Mouse (Mus musculus) kidney, postnatal 0 days (tissue): ENCODE measurements around the gene Ddx58. TPM values are rescaled to one million over a fixed set of nuclear protein-coding genes. Genes with fewer than 3 reads are reported as not detected.

ENCODE experiments used
- ATAC-seq: fragments of 200-750 bp; cut with Nextera tagmentation; replicated peaks from 2 replicates; pipeline ENCODE4 v1.8.0; 2017; ENCODE audit warnings: low read depth, moderate number of reproducible peaks, moderate TSS enrichment, moderate library complexity; ENCODE audit not compliant: low FRiP score
- DNase-seq: peaks from one replicate; pipeline ENCODE4 v3.0.0-alpha.2; 2016; ENCODE audit warnings: low spot score
- H3K27ac ChIP-seq: fragments of 300-500 bp; sonication (generic); 2 replicates; pipeline ENCODE4 v1.5.1; 2014; ENCODE audit warnings: mild to moderate bottlenecking
- H3K27me3 ChIP-seq: fragments of 300-500 bp; sonication (generic); 2 replicates; pipeline ENCODE4 v1.6.1; 2014; ENCODE audit warnings: low read length, mixed read lengths; ENCODE audit not compliant: insufficient read depth
- H3K36me3 ChIP-seq: fragments of 300-500 bp; sonication (generic); 2 replicates; pipeline ENCODE4 v1.6.1; 2014; ENCODE audit warnings: low read length, mixed read lengths; ENCODE audit not compliant: insufficient read depth
- H3K4me1 ChIP-seq: fragments of 300-500 bp; sonication (generic); replicated peaks from 2 replicates; pipeline ENCODE4 v1.6.1; 2014; ENCODE audit warnings: antibody characterized with exemption, low read length, mixed read lengths; ENCODE audit not compliant: insufficient read depth
- H3K4me2 ChIP-seq: fragments of 300-500 bp; sonication (generic); 2 replicates; pipeline ENCODE4 v1.6.1; 2014; ENCODE audit warnings: mild to moderate bottlenecking, low read length, moderate library complexity, mixed read lengths
- H3K4me3 ChIP-seq: fragments of 300-500 bp; sonication (generic); replicated peaks from 2 replicates; pipeline ENCODE4 v1.5.1; 2014; ENCODE audit warnings: low read depth, low read length
- H3K9ac ChIP-seq: fragments of 300-500 bp; sonication (generic); 2 replicates; pipeline ENCODE4 v1.6.1; 2014; ENCODE audit warnings: low read depth, low read length
- H3K9me3 ChIP-seq: fragments of 300-500 bp; sonication (generic); replicated peaks from 2 replicates; pipeline ENCODE4 v1.6.1; 2016; ENCODE audit warnings: low read length, inconsistent platforms, mixed read lengths
- CTCF ChIP-seq: IDR thresholded peaks from 2 replicates; pipeline ENCODE4 v1.5.1; 2016; ENCODE audit warnings: antibody characterized with exemption, low read depth, mild to moderate bottlenecking, moderate library complexity
- WGBS: fragments of 180-500 bp; shearing (Covaris S2); extraction: QIAGEN DNeasy Blood & Tissue Kit; methylation state at CpG from one replicate; pipeline ENCODE4 v1.1.7; 2014; 5-methylcytosine and 5-hydroxymethylcytosine counted together
- polyA plus RNA-seq: library from polyadenylated mRNA; unstranded; fragments of >200 nt; fragmentation: Nextera tagmentation; extraction: Ambion mirVana; gene quantifications from 2 replicates; pipeline ENCODE4 v1.2.1, GENCODE M21; 2015

The Ddx58 gene
- polyA plus RNA-seq, 1 experiment from 2014 or later: 14.0 TPM

DNA sequence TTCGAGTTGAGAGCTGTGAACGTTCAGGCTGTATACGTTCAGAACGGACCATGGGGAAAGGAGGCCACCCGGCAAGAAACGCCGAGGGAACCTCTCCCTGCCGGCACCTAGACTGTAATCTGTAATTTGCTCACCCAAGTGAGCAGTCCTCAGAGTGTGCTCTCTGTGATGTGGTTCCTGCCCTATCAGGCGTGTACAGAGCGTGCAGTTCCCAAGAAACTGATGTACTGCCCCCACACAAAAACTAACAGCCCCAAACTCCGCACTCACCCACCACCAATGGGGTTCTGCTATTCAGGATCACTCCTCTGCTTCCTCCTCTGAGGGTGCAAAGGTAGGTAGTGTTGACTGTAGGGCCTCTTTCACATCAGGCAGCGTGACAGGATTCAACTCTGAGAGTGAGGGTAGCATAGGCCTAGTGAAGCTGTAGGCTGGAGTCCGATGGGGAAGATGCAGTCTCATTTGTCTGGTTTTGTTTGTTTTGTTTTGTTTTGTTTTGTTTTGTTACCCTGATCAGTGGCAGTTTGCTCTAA is 84.1 kb downstream of the Ddx58 start:
- Histone ChIP-seq H3K9ac (no peak overlapping the region), H3K36me3 (no peaks in the 10 kb centered on the region), H3K4me3 (no peak overlapping the region), H3K4me2 (no peak overlapping the region), H3K27me3 (no peaks in the 10 kb centered on the region), H3K4me1 (no peaks in the 10 kb centered on the region; the same call in none of the 2 replicates), H3K27ac (peak overlapping the region; percentile 62; the same call in 1 of the 2 replicates), H3K9me3 (no peaks in the 10 kb centered on the region)
- TF ChIP-seq CTCF: no peak
- 57% methylated on average over 13 of the region's 13 CpGs for WGBS
- DNase-seq (no peak), ATAC-seq (peak; percentile 89)

- Histone ChIP-seq H3K9me3 (no peaks in the 10 kb centered on the region), H3K36me3 (no peaks in the 10 kb centered on the region), H3K4me3 (no peak overlapping the region), H3K4me2 (no peak overlapping the region), H3K27me3 (no peaks in the 10 kb centered on the region), H3K9ac (no peak overlapping the region), H3K4me1 (no peaks in the 10 kb centered on the region; the same call in none of the 2 replicates), H3K27ac (no peak overlapping the region)
- DNase-seq (no peak), ATAC-seq (no peak)
- no peak for TF ChIP-seq CTCF
- WGBS: 85% methylated on average over 4 of the region's 4 CpGs
Observed at GRCm38 (mm10) chr4:40154751-40155150, 84.9 kb downstream of the Ddx58 start.

Other genes with a start within 250 kb of the Ddx58 start
- 82.3 and 87.8 TPM in 2 replicates for gene Aco1, start 96.7 kb downstream of the Ddx58 start, polyA plus RNA-seq
- gene Smim27, start 29.8 kb upstream of the Ddx58 start, polyA plus RNA-seq: 54.9 and 62.9 TPM in 2 replicates
- 30.8 and 35.5 TPM in 2 replicates for gene Topors, start 30.0 kb upstream of the Ddx58 start, polyA plus RNA-seq
- 524 and 542 TPM in 2 replicates for gene Ndufb6, start 39.6 kb upstream of the Ddx58 start, polyA plus RNA-seq
- gene Tmem215, start 232.4 kb upstream of the Ddx58 start, polyA plus RNA-seq: 0.13 and 0.14 TPM in 2 replicates